Mouse (Mus musculus) heart, postnatal 0 days (tissue): ENCODE data around the gene Esrra.

Experiments used
- CTCF ChIP-seq: IDR thresholded peaks from 2 replicates; pipeline ENCODE4 v1.5.1; 2016; ENCODE audit warnings: antibody characterized with exemption, control low read depth, low read depth
- EP300 ChIP-seq: IDR thresholded peaks from 2 replicates; pipeline ENCODE4 v1.6.1; 2016; ENCODE audit warnings: antibody characterized with exemption, low read depth

GRCm38 (mm10) chr19:6919431-6919830 is 2.2 kb downstream of the Esrra start:
- TF ChIP-seq CTCF (no peak), EP300 (no peak)
